Mouse (Mus musculus) kidney, adult 18-20 months (tissue): ENCODE measurements around the gene Rbm47.

Source experiments
- DNase-seq: peaks from one replicate; pipeline ENCODE4 v3.0.0; 2021

Rbm47 gene

GRCm38 (mm10) chr5:66084541-66084940, 88.4 kb downstream of the Rbm47 start:
- no peak for DNase-seq

- peak; percentile 67 for DNase-seq
These were observed 89.6 kb downstream of the Rbm47 start for GRCm38 (mm10) chr5:66083350-66083749.

GRCm38 (mm10) chr5:66082229-66082572, 90.7 kb downstream of the Rbm47 start:
- peak; percentile 64 for DNase-seq

- peak; percentile 80 for DNase-seq
These were observed 91.3 kb downstream of the Rbm47 start for GRCm38 (mm10) chr5:66081443-66082228.

- DNase-seq, result peak; percentile 85
These were observed 92.2 kb downstream of the Rbm47 start for GRCm38 (mm10) chr5:66080529-66081220.

- DNase-seq, result no peak
These were observed 93.3 kb downstream of the Rbm47 start for GRCm38 (mm10) chr5:66079358-66080179.

GRCm38 (mm10) chr5:66078491-66079012, 94.4 kb downstream of the Rbm47 start:
- peak; percentile 67 for DNase-seq

GRCm38 (mm10) chr5:66077416-66077815, 95.5 kb downstream of the Rbm47 start:
- peak; percentile 72 for DNase-seq

GRCm38 (mm10) chr5:66076685-66077301, 96.1 kb downstream of the Rbm47 start:
- DNase-seq, result peak; percentile 62

- peak; percentile 66 for DNase-seq
These were observed 97.0 kb downstream of the Rbm47 start for GRCm38 (mm10) chr5:66075906-66076305.

- peak; percentile 69 for DNase-seq
These were observed 97.9 kb downstream of the Rbm47 start for GRCm38 (mm10) chr5:66075032-66075488.

GRCm38 (mm10) chr5:66074235-66074634, 98.7 kb downstream of the Rbm47 start:
- DNase-seq, result no peak

- DNase-seq, result peak; percentile 49
These were observed 99.2 kb downstream of the Rbm47 start for GRCm38 (mm10) chr5:66073604-66074164.

GRCm38 (mm10) chr5:66071722-66072121, 101.2 kb downstream of the Rbm47 start:
- no peak for DNase-seq

- no peak for DNase-seq
These were observed 102.6 kb downstream of the Rbm47 start for GRCm38 (mm10) chr5:66070350-66070749.

- DNase-seq, result peak; percentile 61
These were observed 103.3 kb downstream of the Rbm47 start for GRCm38 (mm10) chr5:66069470-66070144.

- DNase-seq, result no peak
These were observed 103.8 kb downstream of the Rbm47 start for GRCm38 (mm10) chr5:66069133-66069469.

GRCm38 (mm10) chr5:66068068-66068920, 104.6 kb downstream of the Rbm47 start:
- no peak for DNase-seq

- DNase-seq, result no peak
These were observed 105.7 kb downstream of the Rbm47 start for GRCm38 (mm10) chr5:66067219-66067618.

GRCm38 (mm10) chr5:66062930-66063220, 110.0 kb downstream of the Rbm47 start:
- no peak for DNase-seq
